8 mouse cellular contexts compared by ENCODE assay signal in the genomic region with DNA sequence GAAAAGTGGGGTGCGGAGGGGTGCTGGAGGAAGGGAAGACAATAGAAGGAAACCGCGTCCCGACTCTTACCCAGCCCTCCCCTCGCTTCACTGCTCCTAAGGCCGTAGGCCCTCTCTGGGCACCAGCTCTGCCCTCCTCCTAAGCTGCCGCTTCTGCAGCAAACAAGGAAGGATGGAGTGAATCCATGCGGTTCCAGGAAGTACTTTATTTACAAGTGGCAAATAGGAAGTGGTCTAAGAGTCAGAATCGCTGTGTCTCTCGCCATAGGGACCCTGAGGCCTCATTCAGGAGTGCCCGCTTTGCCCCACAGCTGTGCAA. TPM values are rescaled to one million over a fixed set of nuclear protein-coding genes. Genes with fewer than 3 reads are reported as not detected.
A peak's percentile ranks its signal among the peaks of the same experiment; 100 is the strongest.
DNase-seq lines count a peak whose midpoint lies in the region; ATAC-seq lines count a peak whose summit lies in the region.

Stk24 (minus strand) TSS at position 185 of the 319 bp plus-strand sequence.

- WGBS in kidney, embryonic 14.5 days: 4% methylated on average over 11 of the region's 11 CpGs
- WGBS in intestine, embryonic 14.5 days: 6% methylated on average over 11 of the region's 11 CpGs

- peak within 1 kb of the TSS; percentile 98 for H3K27ac ChIP-seq in kidney, embryonic 14.5 days (ENCODE audit: low read depth, low read length)
- H3K27ac ChIP-seq in intestine, embryonic 14.5 days (ENCODE audit: low read depth): peak within 1 kb of the TSS; percentile 97

- no peak for ATAC-seq in kidney, embryonic 14.5 days (ENCODE audit: low FRiP score, low TSS enrichment)
- ATAC-seq in intestine, embryonic 14.5 days (replicated peaks; ENCODE audit: low FRiP score, low TSS enrichment, low read depth): no peak; the same call in none of the 2 replicates

- H3K9ac ChIP-seq in kidney, embryonic 14.5 days (ENCODE audit: low read depth, low read length): peak within 1 kb of the TSS; percentile 84
- peak within 1 kb of the TSS; percentile 98 for H3K9ac ChIP-seq in intestine, embryonic 14.5 days (ENCODE audit: low read length)

- peaks cover 22% of the 10 kb centered on the region for H3K4me1 ChIP-seq in kidney, embryonic 14.5 days (ENCODE audit: control insufficient read depth, insufficient read depth, low read length)
- peaks cover 29% of the 10 kb centered on the region for H3K4me1 ChIP-seq in intestine, embryonic 14.5 days (replicated peaks; ENCODE audit: control insufficient read depth, insufficient read depth, low read length)

- no peaks in the 10 kb centered on the region for H3K27me3 ChIP-seq in kidney, embryonic 14.5 days (ENCODE audit: control insufficient read depth, insufficient read depth, low read length)
- no peaks in the 10 kb centered on the region for H3K27me3 ChIP-seq in intestine, embryonic 14.5 days (replicated peaks; ENCODE audit: control insufficient read depth, insufficient read depth, low read length)

- DNase-seq in kidney, postnatal 14 days: no peak
- no peak for DNase-seq in adrenal gland, postnatal 25 days
- DNase-seq in gastrocnemius, postnatal 10 days: no peak
- no peak for DNase-seq in intestine, embryonic 14.5 days (ENCODE audit: low spot score)
- DNase-seq in lung, postnatal 10 days: peak; percentile 74
- no peak for DNase-seq in adipocyte (ENCODE audit: low spot score)
- no peak for DNase-seq in embryo, embryonic 9.5 days (ENCODE audit: extremely low spot score)

- peak within 1 kb of the TSS; percentile 69 for H3K4me3 ChIP-seq in kidney, embryonic 14.5 days (ENCODE audit: low read length)
- H3K4me3 ChIP-seq in intestine, embryonic 14.5 days (ENCODE audit: low read depth, low read length): peak within 1 kb of the TSS; percentile 94

- no peaks in the 10 kb centered on the region for H3K9me3 ChIP-seq in kidney, embryonic 14.5 days (ENCODE audit: control insufficient read depth, low read length)
- H3K9me3 ChIP-seq in intestine, embryonic 14.5 days (ENCODE audit: control insufficient read depth, low read length): no peaks in the 10 kb centered on the region

- H3K4me2 ChIP-seq in kidney, embryonic 14.5 days (replicated peaks; ENCODE audit: low read depth, low read length): peak within 1 kb of the TSS; percentile 66
- peak within 1 kb of the TSS; percentile 62 for H3K4me2 ChIP-seq in intestine, embryonic 14.5 days (ENCODE audit: low read length)

- no peaks in the 10 kb centered on the region for H3K36me3 ChIP-seq in kidney, embryonic 14.5 days (ENCODE audit: control insufficient read depth, insufficient read depth, low read length)
- no peaks in the 10 kb centered on the region for H3K36me3 ChIP-seq in intestine, embryonic 14.5 days (ENCODE audit: control insufficient read depth, insufficient read depth, low read length)

RNA-seq across cellular contexts. Expression of gene Stk24, which starts in this region (rescaled TPM):
- polyA plus RNA-seq in kidney, embryonic 14.5 days (2014; fragmentation: Nextera tagmentation; extraction: Ambion mirVana): 24.2 and 51.5 TPM in 2 replicates
- total RNA-seq in adrenal gland, postnatal 25 days (2021): 110 and 127 TPM in 2 replicates
- 10 to 100 TPM; 37.6 to 39.7 TPM for total RNA-seq in gastrocnemius, postnatal 10 days (2021)
- 49.3 and 51.6 TPM in 2 replicates for polyA plus RNA-seq in intestine, embryonic 14.5 days (2014; fragmentation: Nextera tagmentation; extraction: Ambion mirVana)
